Mouse (Mus musculus): ENCODE measurements around the gene Taok1. TPM values are rescaled to one million over a fixed set of nuclear protein-coding genes. Genes with fewer than 3 reads are reported as not detected.

Gene Taok1
- polyA plus RNA-seq, 1 experiment from 2014 or later = 32.1 TPM

GRCm38 (mm10) chr11:77606469-77606834 is 1.2 kb downstream of the Taok1 start:
- peak overlapping the region; percentile 80 for H3K4me2 ChIP-seq (ENCODE audit: low read depth, low read length)
- peak overlapping the region; percentile 99 for H3K9ac ChIP-seq (replicated peaks; ENCODE audit: low read depth, low read length)
- peaks cover 14% of the 10 kb centered on the region for H3K4me1 ChIP-seq (ENCODE audit: control insufficient read depth, insufficient read depth, low read length)
- 0 out of 2 replicates have a peak, but pooled peaks have one; percentile 3 for ATAC-seq (ENCODE audit: low read depth)
- 7% methylated on average over 6 of the region's 6 CpGs for WGBS
- no peak overlapping the region for H3K27ac ChIP-seq (ENCODE audit: low read depth, low read length)
- H3K27me3 ChIP-seq (ENCODE audit: control insufficient read depth, insufficient read depth, low read length) = peaks cover 3% of the 10 kb centered on the region; the same call in 1 of the 2 replicates
- H3K4me3 ChIP-seq (ENCODE audit: low read depth, low read length) = peak overlapping the region; percentile 98
- no peaks in the 10 kb centered on the region for H3K36me3 ChIP-seq (ENCODE audit: control insufficient read depth, insufficient read depth, low read length)
- no peaks in the 10 kb centered on the region for H3K9me3 ChIP-seq (ENCODE audit: control insufficient read depth, low read length)

- no peaks in the 10 kb centered on the region for H3K9me3 ChIP-seq (ENCODE audit: control insufficient read depth, low read length)
- H3K9ac ChIP-seq (replicated peaks; ENCODE audit: low read depth, low read length) = no peak overlapping the region
- H3K4me3 ChIP-seq (ENCODE audit: low read depth, low read length) = no peak overlapping the region
- no peak overlapping the region for H3K4me2 ChIP-seq (ENCODE audit: low read depth, low read length)
- no peaks in the 10 kb centered on the region for H3K27me3 ChIP-seq (ENCODE audit: control insufficient read depth, insufficient read depth, low read length)
- no peaks in the 10 kb centered on the region for H3K36me3 ChIP-seq (ENCODE audit: control insufficient read depth, insufficient read depth, low read length)
- ATAC-seq (ENCODE audit: low read depth) = no peak
- no peaks in the 10 kb centered on the region for H3K4me1 ChIP-seq (ENCODE audit: control insufficient read depth, insufficient read depth, low read length)
- no peak overlapping the region for H3K27ac ChIP-seq (ENCODE audit: low read depth, low read length)
Measured at GRCm38 (mm10) chr11:77597266-77597665, 10.3 kb downstream of the Taok1 start.

DNA sequence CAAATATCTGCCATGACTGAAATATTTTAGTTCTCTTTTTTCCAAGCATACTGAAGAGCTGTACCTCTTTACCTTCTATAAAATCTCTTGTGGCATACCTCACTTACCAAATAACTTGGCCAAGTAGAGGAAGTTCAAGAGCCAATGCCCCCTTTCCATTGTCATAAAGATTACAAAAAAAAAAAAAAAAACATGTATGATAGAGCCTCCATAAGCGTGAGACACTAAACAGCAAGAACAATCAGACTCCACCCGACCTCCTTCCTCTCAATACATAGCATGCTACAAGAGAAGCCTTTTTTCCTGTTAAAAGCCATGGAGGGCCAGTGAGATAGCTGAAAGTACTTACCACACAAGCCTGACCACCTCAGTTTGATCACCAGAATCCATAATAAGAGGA is 16.2 kb downstream of the Taok1 start:
- Histone ChIP-seq H3K9ac (replicated peaks; ENCODE audit: low read depth, low read length) (no peak overlapping the region), H3K9me3 (ENCODE audit: control insufficient read depth, low read length) (no peaks in the 10 kb centered on the region), H3K36me3 (ENCODE audit: control insufficient read depth, insufficient read depth, low read length) (no peaks in the 10 kb centered on the region), H3K27ac (ENCODE audit: low read depth, low read length) (no peak overlapping the region), H3K4me1 (ENCODE audit: control insufficient read depth, insufficient read depth, low read length) (no peaks in the 10 kb centered on the region), H3K4me3 (ENCODE audit: low read depth, low read length) (no peak overlapping the region), H3K4me2 (ENCODE audit: low read depth, low read length) (no peak overlapping the region), H3K27me3 (ENCODE audit: control insufficient read depth, insufficient read depth, low read length) (no peaks in the 10 kb centered on the region)
- no peak for ATAC-seq (ENCODE audit: low read depth)
- 90% methylated on average over 2 of the region's 2 CpGs for WGBS

DNA sequence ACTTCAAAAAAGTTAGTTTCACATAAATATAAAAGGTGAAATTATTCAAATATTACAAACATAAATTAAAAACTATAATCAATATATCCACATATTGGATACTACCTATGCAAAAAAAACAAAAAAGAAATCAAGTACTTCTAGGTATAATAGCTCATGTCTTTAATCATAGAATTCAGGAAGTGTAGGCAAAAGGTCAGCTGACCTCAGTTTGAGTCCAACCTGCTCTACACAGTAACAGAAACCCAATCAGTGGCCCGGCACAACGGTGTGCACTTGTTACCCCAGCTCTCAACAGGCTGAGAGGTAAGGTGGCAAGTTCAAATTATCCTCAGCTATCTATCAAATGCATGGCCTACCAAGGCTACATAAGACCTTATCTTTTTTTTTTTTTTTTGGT is 16.8 kb downstream of the Taok1 start:
- WGBS = 98% methylated on average over 2 of the region's 2 CpGs
- H3K9me3 ChIP-seq (ENCODE audit: control insufficient read depth, low read length) = no peaks in the 10 kb centered on the region
- H3K36me3 ChIP-seq (ENCODE audit: control insufficient read depth, insufficient read depth, low read length) = no peaks in the 10 kb centered on the region
- no peaks in the 10 kb centered on the region for H3K27me3 ChIP-seq (ENCODE audit: control insufficient read depth, insufficient read depth, low read length)
- no peak overlapping the region for H3K4me2 ChIP-seq (ENCODE audit: low read depth, low read length)
- H3K4me1 ChIP-seq (ENCODE audit: control insufficient read depth, insufficient read depth, low read length) = no peaks in the 10 kb centered on the region
- no peak overlapping the region for H3K9ac ChIP-seq (replicated peaks; ENCODE audit: low read depth, low read length)
- no peak overlapping the region for H3K4me3 ChIP-seq (ENCODE audit: low read depth, low read length)
- no peak for ATAC-seq (ENCODE audit: low read depth)
- no peak overlapping the region for H3K27ac ChIP-seq (ENCODE audit: low read depth, low read length)

- no peak for ATAC-seq (ENCODE audit: low read depth)
- Histone ChIP-seq H3K27me3 (ENCODE audit: control insufficient read depth, insufficient read depth, low read length) (no peaks in the 10 kb centered on the region), H3K27ac (ENCODE audit: low read depth, low read length) (no peak overlapping the region), H3K36me3 (ENCODE audit: control insufficient read depth, insufficient read depth, low read length) (peaks cover 34% of the 10 kb centered on the region), H3K4me3 (ENCODE audit: low read depth, low read length) (no peak overlapping the region), H3K9me3 (ENCODE audit: control insufficient read depth, low read length) (no peaks in the 10 kb centered on the region), H3K4me1 (ENCODE audit: control insufficient read depth, insufficient read depth, low read length) (no peaks in the 10 kb centered on the region), H3K4me2 (ENCODE audit: low read depth, low read length) (no peak overlapping the region), H3K9ac (replicated peaks; ENCODE audit: low read depth, low read length) (no peak overlapping the region)
- 65% methylated on average over 3 of the region's 3 CpGs for WGBS
Measured at GRCm38 (mm10) chr11:77585201-77585600, 22.4 kb downstream of the Taok1 start.

- WGBS = 96% methylated on average over 7 of the region's 7 CpGs
- Histone ChIP-seq H3K9ac (replicated peaks; ENCODE audit: low read depth, low read length) (no peak overlapping the region), H3K27ac (ENCODE audit: low read depth, low read length) (no peak overlapping the region), H3K4me1 (ENCODE audit: control insufficient read depth, insufficient read depth, low read length) (no peaks in the 10 kb centered on the region), H3K9me3 (ENCODE audit: control insufficient read depth, low read length) (no peaks in the 10 kb centered on the region), H3K36me3 (ENCODE audit: control insufficient read depth, insufficient read depth, low read length) (peaks cover 53% of the 10 kb centered on the region), H3K27me3 (ENCODE audit: control insufficient read depth, insufficient read depth, low read length) (no peaks in the 10 kb centered on the region), H3K4me2 (ENCODE audit: low read depth, low read length) (no peak overlapping the region), H3K4me3 (ENCODE audit: low read depth, low read length) (no peak overlapping the region)
- no peak for ATAC-seq (ENCODE audit: low read depth)
Measured at GRCm38 (mm10) chr11:77545261-77545660, 62.4 kb downstream of the Taok1 start.

DNA sequence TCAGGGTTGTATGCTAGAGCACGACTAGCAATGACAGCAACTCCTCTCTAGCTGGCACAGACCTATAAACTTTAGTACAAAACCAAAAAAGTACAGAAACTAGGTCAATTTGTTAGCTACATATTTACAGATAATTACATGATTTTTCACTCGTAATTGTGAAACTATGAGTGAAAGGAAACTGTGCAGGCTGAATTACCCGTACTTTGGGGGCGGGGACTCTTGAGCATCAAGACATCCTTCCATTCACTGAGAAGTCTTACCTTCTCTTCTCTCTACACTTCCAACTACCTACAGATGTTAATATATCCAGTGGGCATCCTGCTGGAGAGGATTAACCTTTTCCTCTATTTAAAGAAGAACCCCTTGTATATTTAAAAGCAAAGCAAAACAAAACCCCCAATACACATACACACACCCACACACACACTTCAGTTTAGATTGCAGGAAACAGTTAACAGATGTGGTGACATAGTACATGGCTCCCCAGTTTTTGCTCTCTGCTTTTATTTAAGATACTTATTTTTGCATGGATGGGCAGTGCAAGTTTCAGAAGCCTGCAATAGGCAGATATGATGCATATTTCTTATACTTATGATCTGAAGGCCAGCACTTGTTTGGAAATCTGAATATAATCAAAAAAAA is 75.3 kb downstream of the Taok1 start:
- H3K27me3 ChIP-seq (ENCODE audit: control insufficient read depth, insufficient read depth, low read length) = no peaks in the 10 kb centered on the region
- WGBS = 89% methylated on average over 4 of the region's 4 CpGs
- H3K9ac ChIP-seq (replicated peaks; ENCODE audit: low read depth, low read length) = no peak overlapping the region
- no peak overlapping the region for H3K4me3 ChIP-seq (ENCODE audit: low read depth, low read length)
- no peaks in the 10 kb centered on the region for H3K4me1 ChIP-seq (ENCODE audit: control insufficient read depth, insufficient read depth, low read length)
- H3K36me3 ChIP-seq (ENCODE audit: control insufficient read depth, insufficient read depth, low read length) = peaks cover 15% of the 10 kb centered on the region
- H3K9me3 ChIP-seq (ENCODE audit: control insufficient read depth, low read length) = no peaks in the 10 kb centered on the region
- no peak overlapping the region for H3K27ac ChIP-seq (ENCODE audit: low read depth, low read length)
- no peak overlapping the region for H3K4me2 ChIP-seq (ENCODE audit: low read depth, low read length)
- ATAC-seq (ENCODE audit: low read depth) = no peak

GRCm38 (mm10) chr11:77530862-77531261 is 76.8 kb downstream of the Taok1 start:
- Histone ChIP-seq H3K4me1 (ENCODE audit: control insufficient read depth, insufficient read depth, low read length) (no peaks in the 10 kb centered on the region), H3K27ac (ENCODE audit: low read depth, low read length) (no peak overlapping the region), H3K4me2 (ENCODE audit: low read depth, low read length) (no peak overlapping the region), H3K4me3 (ENCODE audit: low read depth, low read length) (no peak overlapping the region), H3K9ac (replicated peaks; ENCODE audit: low read depth, low read length) (no peak overlapping the region), H3K27me3 (ENCODE audit: control insufficient read depth, insufficient read depth, low read length) (no peaks in the 10 kb centered on the region), H3K36me3 (ENCODE audit: control insufficient read depth, insufficient read depth, low read length) (0 out of 2 replicates have a peak, but pooled peaks cover 5% of the 10 kb centered on the region), H3K9me3 (ENCODE audit: control insufficient read depth, low read length) (no peaks in the 10 kb centered on the region)
- ATAC-seq (ENCODE audit: low read depth) = no peak
- WGBS = 94% methylated on average over 2 of the region's 2 CpGs

- ATAC-seq (ENCODE audit: low read depth) = no peak
Measured at GRCm38 (mm10) chr11:77529644-77530043, 78.0 kb downstream of the Taok1 start.

More at GRCm38 (mm10) chr11:77529644-77530043, 78.0 kb downstream of the Taok1 start:
- WGBS = 94% methylated on average over 3 of the region's 3 CpGs
- no peaks in the 10 kb centered on the region for H3K9me3 ChIP-seq (ENCODE audit: control insufficient read depth, low read length)
- H3K4me3 ChIP-seq (ENCODE audit: low read depth, low read length) = no peak overlapping the region
- no peak overlapping the region for H3K27ac ChIP-seq (ENCODE audit: low read depth, low read length)
- H3K4me1 ChIP-seq (ENCODE audit: control insufficient read depth, insufficient read depth, low read length) = no peaks in the 10 kb centered on the region
- no peak overlapping the region for H3K4me2 ChIP-seq (ENCODE audit: low read depth, low read length)
- H3K9ac ChIP-seq (replicated peaks; ENCODE audit: low read depth, low read length) = no peak overlapping the region
- no peaks in the 10 kb centered on the region for H3K27me3 ChIP-seq (ENCODE audit: control insufficient read depth, insufficient read depth, low read length)
- H3K36me3 ChIP-seq (ENCODE audit: control insufficient read depth, insufficient read depth, low read length) = 0 out of 2 replicates have a peak, but pooled peaks cover 4% of the 10 kb centered on the region
